Mouse (Mus musculus): ENCODE measurements at regions not wholly inside any gene's neighbourhood (a gene's known extent, or its start where the extent isn't known, plus 50 kb on each side); places are given as distances from the start of the nearest gene placed in this dataset.

DNA sequence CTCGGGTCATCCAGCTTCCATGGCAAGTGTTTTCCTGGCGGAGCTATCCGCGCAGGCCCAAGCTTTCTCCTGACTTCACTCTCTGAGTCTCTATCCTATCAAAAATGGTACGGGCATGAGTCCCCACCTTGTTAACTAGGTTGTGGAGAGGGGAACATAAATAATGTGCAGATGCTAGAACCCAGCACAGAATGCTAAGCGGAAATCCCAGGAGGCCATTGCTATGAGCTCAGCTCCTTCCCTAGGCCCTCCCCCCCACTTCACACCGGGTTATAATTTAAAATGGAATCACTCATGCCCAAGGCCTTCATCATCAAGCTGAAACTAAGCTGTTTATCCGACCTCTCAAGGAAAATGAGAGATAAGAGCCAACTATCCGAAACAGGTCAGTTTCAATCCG, 60.4 kb upstream of the Cd83 start:
- no peak for DNase-seq (ENCODE audit: low read depth)

DNA sequence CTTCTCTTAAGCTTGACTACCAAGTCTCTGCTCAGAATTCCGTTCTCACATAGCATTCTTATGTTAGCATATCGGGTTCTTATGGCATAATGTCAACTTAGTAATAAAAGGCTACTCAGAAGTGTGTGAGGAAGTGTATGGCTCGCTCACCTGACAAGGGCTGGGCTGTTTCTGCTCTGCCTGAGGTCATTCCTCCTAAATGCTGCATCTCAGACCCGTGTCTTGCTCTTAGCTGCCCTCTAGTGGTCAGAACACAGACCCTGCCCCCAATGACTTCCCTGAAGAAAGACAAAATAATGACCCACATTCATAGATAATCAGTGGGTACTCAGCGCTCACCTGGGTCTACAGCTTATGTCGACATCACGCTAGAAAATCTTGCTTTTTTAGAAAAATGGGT, 58.9 kb upstream of the Cd83 start:
- DNase-seq (ENCODE audit: low read depth) = peak; percentile 68

DNA sequence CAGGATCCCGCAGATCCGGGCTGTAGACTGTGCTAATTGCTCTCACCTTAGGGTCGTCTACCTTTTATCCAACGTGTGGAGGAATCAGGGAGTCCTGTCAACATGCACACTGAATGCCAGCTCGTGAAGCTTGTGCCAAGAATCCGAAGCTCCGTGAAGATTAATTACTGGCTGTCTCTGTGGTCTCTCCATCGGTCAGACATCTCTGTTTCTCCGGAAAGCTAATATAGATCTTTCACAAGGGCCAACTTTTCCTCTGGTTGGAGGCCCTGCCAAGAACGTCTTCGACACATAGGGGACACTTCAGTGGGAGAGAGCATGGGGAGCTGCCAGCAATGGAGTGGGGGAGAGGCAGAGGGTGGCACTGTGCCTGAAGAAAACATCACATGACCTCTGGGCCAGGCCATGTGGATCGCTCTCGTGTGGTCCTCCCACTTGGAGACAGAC, 57.7 kb upstream of the Cd83 start:
- no peak for DNase-seq (ENCODE audit: low read depth)

DNA sequence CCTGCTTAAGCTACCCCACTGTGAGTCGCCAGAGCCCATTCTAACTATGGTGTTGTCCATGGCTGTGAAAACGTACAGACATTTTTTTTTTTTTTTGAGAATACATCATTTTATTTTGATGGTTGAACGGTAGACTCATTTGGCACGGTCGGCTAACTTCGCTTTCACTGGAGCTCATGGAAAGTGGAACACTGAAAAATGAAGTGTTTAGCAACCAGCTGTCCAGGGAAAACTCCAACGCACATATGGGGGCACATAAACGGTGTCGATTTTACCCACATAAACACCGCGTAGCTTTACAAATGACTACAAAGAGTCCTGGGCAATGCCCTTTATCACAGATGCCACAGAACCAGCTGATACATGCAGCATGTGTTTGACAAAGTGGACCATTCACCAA, 55.0 kb upstream of the Cd83 start:
- DNase-seq (ENCODE audit: low read depth) = no peak

DNA sequence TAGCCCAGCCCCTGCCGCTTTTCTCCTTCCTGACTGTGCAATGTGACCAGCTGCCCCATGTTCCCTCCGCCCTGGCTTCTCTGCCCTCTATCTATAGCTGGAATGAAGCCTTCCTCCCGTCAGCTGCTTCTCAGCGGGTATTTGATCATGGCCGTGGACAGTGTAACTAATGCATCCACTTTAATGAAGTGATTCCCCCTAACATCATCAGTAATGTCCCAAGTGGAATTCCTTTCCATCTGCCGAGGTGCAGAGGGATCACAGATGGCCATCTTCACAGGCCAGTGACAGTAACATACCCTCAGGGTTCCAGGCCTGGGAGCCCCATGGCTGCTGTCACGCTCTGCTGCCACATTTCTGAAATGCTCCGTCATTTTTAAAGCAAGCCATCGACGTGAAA, 51.5 kb upstream of the Cd83 start:
- no peak for DNase-seq (ENCODE audit: low read depth)

DNA sequence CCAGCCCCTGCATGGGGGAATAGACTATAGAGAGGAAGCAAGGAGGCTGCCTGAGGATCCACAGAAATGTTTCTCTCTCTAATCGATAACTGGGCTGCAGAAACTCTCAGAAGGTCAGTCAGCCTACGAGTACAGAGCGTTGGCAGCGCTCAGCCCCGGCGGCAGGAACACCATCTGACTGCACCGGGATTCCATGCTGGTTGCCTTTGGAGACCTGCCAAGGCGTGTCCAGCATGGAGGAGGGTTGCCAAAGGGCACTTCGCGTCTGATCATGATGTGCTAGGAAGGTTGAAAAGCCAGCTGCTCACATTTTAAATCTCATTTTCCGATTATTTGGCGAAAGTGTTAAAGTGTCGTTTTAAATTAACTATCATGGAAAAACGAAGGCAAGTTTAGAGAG, 49.9 kb upstream of the Cd83 start:
- peak; percentile 2 for DNase-seq (ENCODE audit: low read depth)

All from NIH3T3 (cell line).